Mouse (Mus musculus) inflammation-experienced regulatory T-cells, adult 6 months (primary cell): ENCODE measurements at regions not wholly inside any gene's neighbourhood (a gene's known extent, or its start where the extent isn't known, plus 50 kb on each side); places are given as distances from the start of the nearest gene placed in this dataset.

Experiments used
- ATAC-seq: one replicate; pipeline ENCODE4 v1.8.0; 2017

GRCm38 (mm10) chr1:92731353-92732282 is 83.0 kb upstream of the Otos start:
- no peak for ATAC-seq

- no peak for ATAC-seq
These were observed 81.9 kb upstream of the Otos start for GRCm38 (mm10) chr1:92730576-92730975.

DNA sequence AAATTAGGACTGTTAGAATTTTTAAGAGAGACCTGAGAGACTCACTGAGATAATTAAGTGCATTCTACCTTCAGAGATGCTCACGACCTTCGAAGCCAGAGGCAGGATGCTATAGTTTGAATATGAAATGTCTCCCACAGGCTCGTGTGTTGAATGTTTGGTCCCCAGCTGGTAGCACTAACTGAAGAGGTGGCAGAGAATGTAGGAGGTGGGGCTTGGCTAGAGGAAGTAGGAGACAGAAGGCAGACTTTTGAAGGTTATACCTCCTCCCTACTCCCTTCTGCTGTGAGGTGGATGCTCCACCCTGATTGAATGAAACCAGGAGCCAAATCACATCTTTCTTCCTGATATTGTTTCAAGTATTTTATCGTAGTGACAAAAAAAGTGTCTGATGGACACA is 79.3 kb upstream of the Otos start:
- no peak for ATAC-seq

DNA sequence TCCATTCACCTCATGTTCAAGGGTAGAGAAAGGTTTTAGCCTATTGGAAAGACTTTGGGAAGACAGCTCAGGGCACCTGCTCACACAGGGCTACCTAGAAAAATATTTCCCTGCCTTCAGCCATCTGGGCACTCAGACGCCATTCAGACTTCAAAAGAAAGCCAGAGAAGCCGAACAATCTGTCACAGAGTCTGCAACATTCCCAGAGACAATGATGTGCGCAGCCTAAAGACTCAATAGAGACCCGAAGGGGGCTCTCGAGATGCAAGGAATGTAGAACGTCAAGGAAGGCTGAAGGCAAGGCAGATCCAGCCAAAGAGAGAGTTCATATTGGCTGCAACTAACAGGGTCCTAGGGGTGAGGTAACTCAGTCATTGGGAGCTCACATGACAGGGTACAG is 78.7 kb upstream of the Otos start:
- no peak for ATAC-seq

GRCm38 (mm10) chr1:92726341-92726740 is 77.7 kb upstream of the Otos start:
- ATAC-seq, result no peak

DNA sequence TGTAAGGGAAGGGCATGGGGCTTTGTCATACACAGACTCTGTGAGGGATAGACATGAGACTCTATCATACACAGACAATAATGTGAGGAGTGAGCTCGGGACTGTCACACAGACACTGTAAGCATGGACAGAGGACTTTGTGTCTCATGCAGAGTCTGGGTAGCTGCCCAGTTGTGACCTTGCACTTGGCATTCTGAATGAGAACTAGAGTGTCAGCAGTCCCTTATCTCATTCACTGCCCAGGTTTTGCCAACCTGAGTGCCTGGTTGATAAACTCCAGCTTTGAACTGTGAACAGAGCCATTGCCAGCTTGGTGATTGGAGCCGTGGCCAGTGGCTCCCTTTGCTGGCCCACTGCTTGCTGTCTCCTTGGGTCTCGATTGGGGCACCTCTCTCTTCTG is 75.5 kb upstream of the Otos start:
- ATAC-seq, result no peak

- no peak for ATAC-seq
These were observed 71.9 kb upstream of the Otos start for GRCm38 (mm10) chr1:92720567-92720966.

- ATAC-seq, result no peak
These were observed 71.2 kb upstream of the Otos start for GRCm38 (mm10) chr1:92719864-92720263.

DNA sequence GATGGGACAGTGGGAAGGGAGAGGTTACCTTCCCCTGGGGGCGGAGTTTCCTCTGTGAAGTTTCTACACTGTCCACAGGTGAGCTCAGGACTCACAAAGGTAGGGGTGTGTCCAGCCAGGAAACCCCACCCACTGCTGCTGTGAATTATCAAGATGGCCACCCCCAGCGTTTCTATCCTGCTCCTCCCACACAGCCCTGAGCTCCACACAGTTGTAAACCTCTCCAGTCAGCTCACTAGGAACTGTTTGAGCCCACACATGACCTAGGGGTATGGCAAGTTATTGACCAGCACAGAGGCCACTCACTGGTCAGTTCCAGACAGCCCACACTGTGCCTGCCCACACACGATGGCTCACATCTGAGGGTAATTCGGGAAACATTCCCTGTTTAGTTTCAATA is 69.5 kb upstream of the Otos start:
- no peak for ATAC-seq

GRCm38 (mm10) chr1:92714725-92715324 is 66.2 kb upstream of the Otos start:
- no peak for ATAC-seq

DNA sequence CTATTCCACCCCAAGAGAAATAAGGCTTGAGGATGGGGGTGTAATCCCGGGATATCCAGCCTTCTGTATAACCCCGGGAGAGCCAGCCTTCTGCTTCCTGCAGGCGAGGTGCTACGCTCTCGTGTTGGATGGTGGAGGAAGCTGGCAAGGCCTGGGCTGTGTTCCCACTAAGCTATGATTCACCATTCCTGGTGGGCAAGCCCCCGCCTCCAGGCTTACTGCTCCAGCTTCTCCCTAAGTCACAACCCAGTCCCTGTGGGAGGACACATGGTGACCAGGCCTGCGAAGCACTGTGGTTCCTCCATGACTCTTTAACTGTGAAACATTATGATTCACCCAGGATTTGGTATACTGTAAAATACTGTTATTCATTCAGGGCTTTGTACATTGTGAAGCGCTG is 63.7 kb upstream of the Otos start:
- no peak for ATAC-seq

GRCm38 (mm10) chr1:92710321-92710839 is 61.7 kb upstream of the Otos start:
- ATAC-seq, result no peak

GRCm38 (mm10) chr1:92709190-92709850 is 60.7 kb upstream of the Otos start:
- no peak for ATAC-seq

- no peak for ATAC-seq
These were observed 59.6 kb upstream of the Otos start for GRCm38 (mm10) chr1:92707917-92708897.

DNA sequence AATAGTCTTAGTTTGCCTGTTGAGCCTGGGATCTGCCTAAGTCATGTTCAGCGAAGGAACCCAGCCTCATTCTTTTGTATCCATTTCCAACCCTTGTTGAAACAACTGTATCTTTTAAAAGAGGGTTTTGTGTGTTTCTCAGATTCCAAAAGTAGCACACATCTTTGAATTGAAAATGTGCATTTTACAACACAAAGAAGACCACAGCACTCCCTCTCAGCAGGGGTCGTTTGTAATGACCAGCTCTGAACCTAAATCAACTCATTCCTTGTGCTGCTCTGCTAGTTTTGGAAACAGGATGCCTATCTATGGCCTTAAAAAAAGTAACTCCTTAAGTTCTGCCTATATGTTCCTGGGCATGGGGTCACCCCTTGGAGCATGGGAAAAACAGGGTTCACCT is 58.8 kb upstream of the Otos start:
- no peak for ATAC-seq

DNA sequence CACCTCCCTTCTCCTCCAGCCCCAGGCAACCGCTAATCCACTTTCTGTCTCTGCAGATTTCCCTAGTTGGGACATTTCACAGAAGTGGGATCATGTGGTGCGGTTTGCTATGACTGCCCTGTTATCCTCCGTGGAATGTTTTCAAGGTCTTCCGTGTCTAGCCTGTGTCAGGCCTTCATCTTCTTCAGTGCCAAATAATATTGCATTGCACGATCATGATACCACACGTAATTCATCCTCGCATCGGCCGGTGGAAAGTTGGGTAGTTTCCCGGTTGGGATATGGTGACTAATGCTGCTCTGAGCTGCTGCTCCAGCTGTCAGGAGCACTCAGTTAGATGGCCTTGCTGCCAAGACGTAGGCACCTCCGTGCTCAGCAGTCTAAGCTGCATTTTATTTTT is 55.3 kb upstream of the Otos start:
- no peak for ATAC-seq

- no peak for ATAC-seq
These were observed 54.6 kb upstream of the Otos start for GRCm38 (mm10) chr1:92703270-92703669.

- ATAC-seq, result no peak
These were observed 51.5 kb upstream of the Otos start for GRCm38 (mm10) chr1:92700107-92700506.

GRCm38 (mm10) chr1:92699697-92700096 is 51.1 kb upstream of the Otos start:
- ATAC-seq, result no peak

- no peak for ATAC-seq
These were observed 50.4 kb upstream of the Otos start for GRCm38 (mm10) chr1:92699048-92699447.

GRCm38 (mm10) chr1:92698541-92698940 is 49.9 kb upstream of the Otos start:
- ATAC-seq, result no peak
